Mouse (Mus musculus) intestine, embryonic 15.5 days (tissue): ENCODE data around the gene Plekhm2. TPM values are rescaled to one million over a fixed set of nuclear protein-coding genes. Genes with fewer than 3 reads are reported as not detected.

Experiments
- ATAC-seq: fragments of 200-750 bp; cut with Nextera tagmentation; 2 replicates; pipeline ENCODE4 v1.8.0; 2017; ENCODE audit warnings: moderate TSS enrichment, moderate library complexity
- H3K27ac ChIP-seq: fragments of 300-500 bp; sonication (generic); 2 replicates; pipeline ENCODE4 v1.5.1; 2015; ENCODE audit warnings: mild to moderate bottlenecking, inconsistent platforms
- H3K27me3 ChIP-seq: fragments of 300-500 bp; sonication (generic); replicated peaks from 2 replicates; pipeline ENCODE4 v1.6.1; 2015; ENCODE audit warnings: inconsistent platforms
- H3K36me3 ChIP-seq: fragments of 300-500 bp; sonication (generic); 2 replicates; pipeline ENCODE4 v1.6.1; 2015; ENCODE audit warnings: inconsistent platforms
- H3K4me1 ChIP-seq: fragments of 300-500 bp; sonication (generic); replicated peaks from 2 replicates; pipeline ENCODE4 v1.6.1; 2015; ENCODE audit warnings: inconsistent platforms
- H3K4me2 ChIP-seq: fragments of 300-500 bp; sonication (generic); replicated peaks from 2 replicates; pipeline ENCODE4 v1.6.1; 2015; ENCODE audit warnings: mild to moderate bottlenecking, inconsistent platforms
- H3K4me3 ChIP-seq: fragments of 300-500 bp; sonication (generic); replicated peaks from 2 replicates; pipeline ENCODE4 v1.5.1; 2015; ENCODE audit warnings: inconsistent platforms
- H3K9ac ChIP-seq: fragments of 300-500 bp; sonication (generic); 2 replicates; pipeline ENCODE4 v1.6.1; 2015; ENCODE audit warnings: inconsistent platforms
- H3K9me3 ChIP-seq: fragments of 300-500 bp; sonication (generic); 2 replicates; pipeline ENCODE4 v1.6.1; 2016; ENCODE audit warnings: inconsistent platforms
- WGBS: fragments of 180-500 bp; shearing (Covaris S2); methylation state at CpG from one replicate; pipeline ENCODE4 v1.1.7; 2015; 5-methylcytosine and 5-hydroxymethylcytosine counted together
- polyA plus RNA-seq: library from polyadenylated mRNA; unstranded; fragments of >200 nt; fragmentation: Nextera tagmentation; extraction: Ambion mirVana; gene quantifications from 2 replicates; pipeline ENCODE4 v1.2.1, GENCODE M21; 2015

Gene Plekhm2
- polyA plus RNA-seq, 1 experiment from 2014 or later = 3.9 TPM

DNA sequence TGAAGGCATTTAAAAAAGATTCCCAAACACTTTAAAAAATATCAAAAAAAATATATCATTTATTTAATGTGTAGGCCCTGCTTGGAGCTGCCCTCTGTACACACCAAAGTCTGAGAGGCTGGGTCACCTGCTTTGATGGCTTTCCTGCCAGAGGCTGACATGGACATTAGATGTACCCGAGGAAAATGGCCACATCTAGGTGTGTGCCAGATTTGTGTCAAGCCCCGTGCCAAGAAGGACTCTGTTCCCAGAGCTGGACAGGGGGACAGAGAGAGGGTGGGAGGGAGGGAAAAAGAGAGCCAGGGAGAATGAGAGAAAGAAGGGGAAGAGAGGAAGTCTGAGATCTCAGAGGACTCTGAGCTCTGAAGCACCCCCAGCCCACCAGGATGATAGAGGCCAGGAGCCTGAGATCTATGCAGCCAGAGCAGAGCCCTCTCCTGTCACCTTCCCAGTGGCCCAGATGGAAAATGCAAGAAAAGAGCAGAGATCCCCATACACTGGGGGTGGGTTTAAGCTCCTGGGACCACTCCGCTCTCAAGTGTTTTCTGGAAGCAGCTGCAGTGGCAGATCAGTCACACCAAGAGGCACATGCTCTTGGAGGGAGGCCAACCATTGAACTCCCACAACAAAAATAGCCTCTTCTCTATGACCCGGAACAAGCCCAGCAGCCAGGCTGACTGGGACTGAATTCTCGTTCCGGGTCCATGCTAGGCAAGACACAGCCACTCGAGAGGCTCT lies 21.4 kb downstream of the Plekhm2 start:
- H3K9ac ChIP-seq = no peak overlapping the region
- ATAC-seq = no peak
- H3K27me3 ChIP-seq = no peaks in the 10 kb centered on the region
- no peak overlapping the region for H3K4me2 ChIP-seq
- peaks cover 17% of the 10 kb centered on the region; the same call in 1 of the 2 replicates for H3K4me1 ChIP-seq
- H3K36me3 ChIP-seq = peaks cover 4% of the 10 kb centered on the region; the same call in 1 of the 2 replicates
- no peak overlapping the region for H3K4me3 ChIP-seq
- H3K27ac ChIP-seq = peak overlapping the region; percentile 2; the same call in 1 of the 2 replicates
- no peaks in the 10 kb centered on the region for H3K9me3 ChIP-seq
- WGBS = 42% methylated on average over 7 of the region's 7 CpGs

DNA sequence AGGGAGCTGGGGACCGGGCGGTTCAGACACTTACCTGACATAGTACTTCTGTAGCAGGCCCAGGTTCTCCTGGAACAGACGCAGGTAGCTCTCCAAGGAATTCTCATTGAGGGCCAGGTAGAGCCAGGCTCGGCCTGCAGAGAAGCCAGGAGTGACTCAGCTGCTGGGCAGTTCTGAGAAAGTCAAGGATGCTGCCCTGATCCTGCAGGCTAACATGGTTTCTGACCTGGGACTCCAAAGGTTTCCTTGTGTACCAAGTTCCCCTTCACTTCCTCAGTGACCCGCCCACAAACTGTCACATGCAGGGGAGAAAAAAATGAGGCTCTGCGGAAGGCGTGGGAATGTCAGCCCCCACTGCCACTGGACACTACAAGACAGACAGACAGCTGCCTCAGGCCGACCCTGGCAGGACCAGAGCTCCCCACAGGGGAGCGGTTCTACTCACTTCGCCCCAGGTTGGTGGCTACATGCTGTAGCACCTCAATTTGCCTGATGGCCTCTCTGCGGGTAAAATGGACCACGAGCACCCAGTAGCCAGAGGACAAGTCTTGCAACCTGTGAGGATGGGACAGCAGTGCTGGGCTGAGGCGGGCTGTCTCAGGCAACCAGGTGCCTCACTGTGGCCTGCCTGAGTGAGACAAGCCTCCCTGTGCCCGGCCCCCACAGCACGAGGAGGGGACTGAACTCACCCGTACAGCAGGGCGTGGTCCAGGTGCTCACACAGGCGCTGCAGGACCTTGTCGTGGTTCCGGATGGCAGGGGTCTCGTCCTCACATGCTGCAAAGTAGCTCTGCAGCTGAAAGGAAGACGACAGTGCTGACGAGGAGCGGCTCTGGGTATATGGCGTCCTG lies 22.5 kb downstream of the Plekhm2 start:
- H3K27ac ChIP-seq = no peak overlapping the region
- H3K4me1 ChIP-seq = peaks cover 17% of the 10 kb centered on the region; the same call in 1 of the 2 replicates
- no peak overlapping the region for H3K9ac ChIP-seq
- peaks cover 4% of the 10 kb centered on the region; the same call in 1 of the 2 replicates for H3K36me3 ChIP-seq
- H3K9me3 ChIP-seq = no peaks in the 10 kb centered on the region
- WGBS = 86% methylated on average over 25 of the region's 25 CpGs
- peak; percentile 54 for ATAC-seq
- no peaks in the 10 kb centered on the region for H3K27me3 ChIP-seq
- H3K4me3 ChIP-seq = no peak overlapping the region
- no peak overlapping the region for H3K4me2 ChIP-seq

DNA sequence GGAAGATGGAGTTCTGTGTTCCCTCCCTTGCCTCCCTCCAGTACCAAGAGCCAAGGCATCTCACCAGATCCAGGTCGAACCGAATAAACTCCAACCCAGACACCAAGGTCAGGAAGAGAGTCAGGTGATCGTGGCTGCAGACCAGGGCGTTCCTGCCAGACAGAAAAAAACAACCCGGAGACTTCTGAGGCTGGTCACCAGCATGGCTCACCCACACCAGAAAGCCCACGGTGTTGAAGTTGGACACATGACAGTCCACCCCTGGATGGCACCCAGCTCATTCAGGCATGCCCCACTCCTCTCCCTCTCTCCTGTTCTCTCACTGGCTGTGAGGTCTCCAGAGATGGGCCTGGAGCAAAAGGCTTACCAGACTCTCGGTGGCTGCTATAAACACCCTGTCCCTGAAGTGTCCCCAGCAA lies 23.3 kb downstream of the Plekhm2 start:
- peaks cover 17% of the 10 kb centered on the region; the same call in 1 of the 2 replicates for H3K4me1 ChIP-seq
- H3K4me2 ChIP-seq = no peak overlapping the region
- 86% methylated on average over 7 of the region's 7 CpGs for WGBS
- H3K4me3 ChIP-seq = no peak overlapping the region
- no peaks in the 10 kb centered on the region for H3K9me3 ChIP-seq
- no peak overlapping the region for H3K27ac ChIP-seq
- H3K36me3 ChIP-seq = peaks cover 4% of the 10 kb centered on the region; the same call in 1 of the 2 replicates
- ATAC-seq = no peak
- no peaks in the 10 kb centered on the region for H3K27me3 ChIP-seq
- H3K9ac ChIP-seq = no peak overlapping the region

DNA sequence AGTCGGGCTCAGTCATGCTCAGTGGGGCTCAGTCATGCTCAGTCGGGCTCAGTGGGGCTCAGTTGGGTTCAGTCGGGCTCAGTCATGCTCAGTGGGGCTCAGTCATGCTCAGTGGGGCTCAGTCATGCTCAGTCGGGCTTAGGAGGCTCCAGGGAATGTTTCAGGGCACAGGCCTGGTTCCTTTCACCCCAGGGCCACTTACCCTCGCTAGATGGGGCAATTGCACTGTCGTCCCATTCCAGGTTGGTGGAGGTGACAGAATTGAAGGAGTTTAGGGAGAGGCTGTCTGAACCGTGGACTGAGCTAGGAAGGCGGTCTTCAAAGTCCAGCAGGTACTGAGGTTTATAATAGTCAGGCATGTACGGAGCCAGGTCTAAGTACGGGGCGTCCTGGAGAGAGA lies 25.2 kb downstream of the Plekhm2 start:
- no peaks in the 10 kb centered on the region for H3K9me3 ChIP-seq
- H3K9ac ChIP-seq = no peak overlapping the region
- ATAC-seq = no peak
- peaks cover 5% of the 10 kb centered on the region; the same call in 1 of the 2 replicates for H3K36me3 ChIP-seq
- no peaks in the 10 kb centered on the region for H3K27me3 ChIP-seq
- no peak overlapping the region for H3K4me3 ChIP-seq
- H3K4me1 ChIP-seq = peaks cover 17% of the 10 kb centered on the region; the same call in 1 of the 2 replicates
- H3K4me2 ChIP-seq = no peak overlapping the region
- H3K27ac ChIP-seq = no peak overlapping the region
- WGBS = 82% methylated on average over 11 of the region's 11 CpGs

DNA sequence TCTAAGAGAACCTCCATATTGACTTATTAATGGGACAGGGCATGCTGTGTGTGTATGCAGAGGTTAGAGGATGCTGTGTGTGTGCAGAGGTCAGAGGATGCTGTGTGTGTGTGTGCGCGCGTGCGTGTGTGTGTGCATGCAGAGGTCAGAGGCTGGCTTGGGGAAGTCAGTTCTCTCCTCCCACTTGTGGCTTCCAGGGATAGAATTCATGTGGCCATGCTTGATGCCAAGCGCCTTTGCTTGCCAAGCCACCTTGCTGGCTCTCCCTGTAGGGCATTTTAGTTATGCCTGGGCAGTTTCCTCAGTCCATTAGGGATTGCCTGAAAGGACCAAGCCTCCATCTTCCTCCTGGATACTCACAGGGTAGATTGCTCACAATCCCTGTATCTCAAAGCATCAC lies 28.0 kb downstream of the Plekhm2 start:
- Histone ChIP-seq H3K4me3 (no peak overlapping the region), H3K4me2 (no peak overlapping the region), H3K9me3 (no peaks in the 10 kb centered on the region), H3K4me1 (no peaks in the 10 kb centered on the region), H3K36me3 (peaks cover 17% of the 10 kb centered on the region), H3K9ac (no peak overlapping the region), H3K27me3 (no peaks in the 10 kb centered on the region), H3K27ac (no peak overlapping the region)
- ATAC-seq = no peak
- WGBS = 95% methylated on average over 5 of the region's 5 CpGs

DNA sequence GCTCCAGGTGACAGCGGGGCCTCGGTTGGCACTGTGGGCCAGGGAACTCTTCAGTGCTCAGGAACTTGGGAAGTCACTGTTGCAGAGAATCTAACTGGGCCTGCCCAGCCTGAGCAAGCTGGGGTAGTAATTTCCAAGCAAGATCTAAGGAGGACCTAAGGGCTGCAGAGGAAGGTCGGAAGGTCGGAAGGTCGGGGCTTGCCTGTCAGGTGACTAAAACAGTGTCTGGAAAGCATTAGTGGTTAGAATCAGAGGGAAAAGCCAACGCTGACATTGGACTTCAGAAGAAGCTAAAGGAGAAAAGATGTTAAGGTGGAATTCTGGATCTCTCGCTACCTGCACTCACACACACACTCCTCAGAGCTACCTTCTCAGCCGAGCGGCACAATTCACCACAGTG lies 28.7 kb downstream of the Plekhm2 start:
- peaks cover 21% of the 10 kb centered on the region for H3K36me3 ChIP-seq

DNA sequence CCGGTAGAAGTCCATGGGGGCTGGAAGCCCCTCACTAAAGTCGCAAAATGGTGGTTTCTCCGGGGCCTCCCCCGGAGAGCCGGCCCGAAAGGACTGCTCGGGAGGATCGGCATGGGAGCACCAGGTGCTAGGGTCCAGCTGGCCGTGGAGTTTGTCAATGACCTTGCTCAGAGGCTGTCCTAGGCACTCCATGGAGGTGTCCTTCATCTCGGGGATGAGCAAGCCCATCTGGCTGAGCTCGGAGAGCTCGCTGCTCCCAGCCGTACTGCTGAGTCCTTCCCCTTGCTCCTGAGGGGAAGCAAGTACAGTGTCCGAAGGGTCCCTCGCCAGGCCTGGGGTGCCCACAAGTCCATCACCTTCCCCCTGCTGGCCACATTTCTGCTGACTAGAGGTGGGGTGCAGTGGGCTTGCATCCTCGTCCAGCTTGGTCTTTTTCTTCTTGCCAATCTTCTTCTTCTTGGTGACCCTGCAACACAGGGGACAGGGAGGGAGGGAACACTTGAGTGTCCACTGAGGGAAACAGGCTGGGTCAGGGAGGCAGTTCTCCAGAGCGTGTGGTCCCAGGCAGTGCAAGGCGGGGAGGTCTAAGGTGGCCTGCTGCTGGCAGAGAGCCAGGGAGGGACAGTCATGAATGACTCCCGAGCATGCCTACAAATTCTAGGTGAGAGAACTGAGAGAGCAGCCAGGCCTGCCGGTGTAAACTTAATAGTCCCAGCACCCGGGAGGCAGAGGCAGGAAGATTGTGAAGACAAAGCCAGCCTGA lies 32.4 kb downstream of the Plekhm2 start:
- no peak for ATAC-seq
- Histone ChIP-seq H3K4me2 (no peak overlapping the region), H3K27me3 (no peaks in the 10 kb centered on the region), H3K4me3 (no peak overlapping the region), H3K9me3 (no peaks in the 10 kb centered on the region), H3K36me3 (peaks cover 50% of the 10 kb centered on the region), H3K9ac (no peak overlapping the region), H3K4me1 (no peaks in the 10 kb centered on the region), H3K27ac (no peak overlapping the region)
- 91% methylated on average over 21 of the region's 21 CpGs for WGBS

More for the DNA sequence above, 28.7 kb downstream of the Plekhm2 start:
- H3K4me3 ChIP-seq = no peak overlapping the region
- ATAC-seq = no peak
- 74% methylated on average over 9 of the region's 9 CpGs for WGBS
- no peak overlapping the region for H3K9ac ChIP-seq
- H3K27ac ChIP-seq = no peak overlapping the region
- no peak overlapping the region for H3K4me2 ChIP-seq
- H3K27me3 ChIP-seq = no peaks in the 10 kb centered on the region
- H3K9me3 ChIP-seq = no peaks in the 10 kb centered on the region
- H3K4me1 ChIP-seq = no peaks in the 10 kb centered on the region

DNA sequence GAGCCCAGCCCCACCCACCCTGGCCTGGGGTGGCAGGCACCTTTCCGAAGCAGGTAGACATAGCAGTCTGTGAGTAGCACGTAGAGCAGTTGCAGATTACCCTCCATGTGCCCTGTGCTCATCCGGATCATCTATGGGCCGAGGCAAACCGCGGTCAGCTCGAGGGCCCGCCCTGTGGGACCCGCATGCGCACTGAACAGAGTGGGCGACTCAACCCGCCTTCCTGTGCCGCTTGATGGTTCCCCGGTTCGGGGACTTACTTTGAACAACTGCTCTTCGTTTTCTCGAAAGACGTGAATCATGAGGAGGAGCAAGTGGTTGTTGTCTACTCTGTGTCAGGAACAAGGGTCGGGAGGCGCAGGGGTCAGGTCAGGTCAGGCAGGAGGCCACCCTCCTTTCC lies 33.4 kb downstream of the Plekhm2 start:
- WGBS = 91% methylated on average over 20 of the region's 20 CpGs
- no peak overlapping the region for H3K4me2 ChIP-seq
- no peak for ATAC-seq
- H3K27me3 ChIP-seq = no peaks in the 10 kb centered on the region
- no peaks in the 10 kb centered on the region for H3K4me1 ChIP-seq
- no peak overlapping the region for H3K4me3 ChIP-seq
- H3K27ac ChIP-seq = no peak overlapping the region
- peaks cover 55% of the 10 kb centered on the region for H3K36me3 ChIP-seq
- H3K9ac ChIP-seq = no peak overlapping the region
- H3K9me3 ChIP-seq = no peaks in the 10 kb centered on the region

DNA sequence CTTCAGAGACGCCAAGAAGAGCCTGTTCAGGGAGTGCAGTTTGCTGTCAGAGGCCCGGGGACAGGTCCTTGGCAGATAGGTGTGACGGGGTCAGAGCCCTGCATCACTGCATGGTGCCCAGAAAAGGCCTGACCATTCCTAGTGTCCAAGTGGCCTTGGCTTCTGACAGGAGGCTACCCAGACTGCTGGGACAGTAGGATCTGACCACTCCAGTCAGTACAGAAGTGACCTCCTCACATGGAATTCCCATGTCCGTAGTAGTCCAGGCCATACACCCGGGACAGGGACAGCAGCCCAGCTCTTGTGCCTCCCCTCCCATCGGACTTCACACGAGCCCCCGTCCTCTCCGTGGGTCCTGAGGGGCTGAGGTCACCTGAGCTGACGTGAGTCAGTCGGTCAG lies 34.7 kb downstream of the Plekhm2 start:
- Histone ChIP-seq H3K9ac (no peak overlapping the region), H3K4me3 (no peak overlapping the region), H3K4me2 (no peak overlapping the region), H3K27ac (no peak overlapping the region), H3K4me1 (no peaks in the 10 kb centered on the region; the same call in 1 of the 2 replicates), H3K36me3 (peaks cover 58% of the 10 kb centered on the region), H3K27me3 (no peaks in the 10 kb centered on the region), H3K9me3 (no peaks in the 10 kb centered on the region)
- WGBS = 90% methylated on average over 11 of the region's 11 CpGs
- no peak for ATAC-seq

DNA sequence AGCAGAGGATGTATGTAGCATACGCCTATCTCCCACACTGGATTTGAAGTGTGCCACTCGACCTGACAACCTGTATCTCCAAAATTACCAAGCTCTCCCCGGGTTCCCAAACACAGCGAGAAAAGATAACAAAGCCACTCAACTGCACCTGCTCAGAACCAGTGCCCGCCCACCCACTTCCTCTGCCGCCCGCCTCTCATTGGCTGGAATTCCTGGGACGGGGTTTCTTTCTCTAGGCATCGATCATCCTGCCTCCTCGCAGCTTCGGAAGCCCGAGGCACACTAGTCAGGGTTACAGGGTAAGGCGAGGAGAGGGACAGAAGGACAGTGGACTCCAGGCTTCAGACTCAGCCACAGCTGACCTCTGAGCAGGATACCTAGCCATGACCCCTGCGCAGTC lies 36.0 kb downstream of the Plekhm2 start:
- no peak overlapping the region for H3K9ac ChIP-seq
- no peaks in the 10 kb centered on the region for H3K9me3 ChIP-seq
- H3K36me3 ChIP-seq = peaks cover 52% of the 10 kb centered on the region
- no peak overlapping the region for H3K27ac ChIP-seq
- H3K4me1 ChIP-seq = peaks cover 5% of the 10 kb centered on the region; the same call in 1 of the 2 replicates
- H3K27me3 ChIP-seq = no peaks in the 10 kb centered on the region
- no peak overlapping the region for H3K4me2 ChIP-seq
- 82% methylated on average over 14 of the region's 14 CpGs for WGBS
- no peak overlapping the region for H3K4me3 ChIP-seq
- no peak for ATAC-seq

DNA sequence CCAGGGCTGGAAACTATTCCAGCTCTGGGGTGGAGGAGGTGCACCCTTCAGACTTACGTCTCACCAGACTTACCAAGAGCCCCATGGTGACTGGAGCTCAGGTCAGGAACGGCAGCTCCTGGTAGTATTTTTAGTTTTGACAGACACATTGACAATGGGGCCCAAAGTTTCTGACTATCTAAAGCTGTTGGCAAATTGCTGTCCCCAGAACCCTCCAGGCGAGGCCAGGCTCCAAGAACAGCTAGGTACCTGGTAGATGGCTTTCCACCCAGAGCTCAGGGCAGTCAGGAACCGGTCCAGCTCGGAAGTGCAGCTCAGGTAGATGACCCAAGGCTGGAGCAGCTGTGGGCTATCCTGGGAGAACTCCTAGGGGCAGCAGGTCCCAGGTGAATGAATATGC lies 37.2 kb downstream of the Plekhm2 start:
- 93% methylated on average over 5 of the region's 5 CpGs for WGBS

More for the DNA sequence above, 37.2 kb downstream of the Plekhm2 start:
- Histone ChIP-seq H3K27ac (no peak overlapping the region), H3K4me3 (no peak overlapping the region), H3K36me3 (peaks cover 50% of the 10 kb centered on the region), H3K9ac (no peak overlapping the region), H3K4me1 (peaks cover 11% of the 10 kb centered on the region; the same call in 1 of the 2 replicates), H3K9me3 (no peaks in the 10 kb centered on the region), H3K4me2 (no peak overlapping the region), H3K27me3 (no peaks in the 10 kb centered on the region)
- no peak for ATAC-seq
